Mouse (Mus musculus): ENCODE results near the gene Smim22. TPM values are rescaled to one million over a fixed set of nuclear protein-coding genes. Genes with fewer than 3 reads are reported as not detected.

Gene Smim22
- total RNA-seq (2021): not detected

DNA sequence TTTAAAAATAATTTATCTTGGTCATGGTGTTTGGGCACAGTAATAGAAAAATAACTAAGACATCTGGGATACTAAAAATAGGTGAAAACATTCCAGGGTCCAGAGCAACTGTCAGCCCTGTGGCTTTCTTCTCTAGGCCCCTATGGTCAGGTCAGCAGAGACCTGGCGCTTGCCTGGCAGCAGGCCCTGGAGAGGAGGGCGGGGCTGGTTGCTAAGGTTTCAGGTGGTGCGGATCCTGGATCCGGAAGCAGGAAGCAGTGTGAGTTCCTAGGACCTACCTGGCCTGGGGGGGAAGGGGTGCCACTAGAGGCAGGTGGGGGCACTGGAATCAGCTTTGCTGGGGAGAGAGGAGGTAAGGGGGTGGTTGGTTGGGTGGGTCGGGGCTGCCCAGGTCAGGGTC is at the start of gene Smim22:
TSS of gene Smim22 (plus strand) at position 222 of the 400 bp plus-strand sequence.
- intact Hi-C loops (cut with DNase I): no loop called here

DNA sequence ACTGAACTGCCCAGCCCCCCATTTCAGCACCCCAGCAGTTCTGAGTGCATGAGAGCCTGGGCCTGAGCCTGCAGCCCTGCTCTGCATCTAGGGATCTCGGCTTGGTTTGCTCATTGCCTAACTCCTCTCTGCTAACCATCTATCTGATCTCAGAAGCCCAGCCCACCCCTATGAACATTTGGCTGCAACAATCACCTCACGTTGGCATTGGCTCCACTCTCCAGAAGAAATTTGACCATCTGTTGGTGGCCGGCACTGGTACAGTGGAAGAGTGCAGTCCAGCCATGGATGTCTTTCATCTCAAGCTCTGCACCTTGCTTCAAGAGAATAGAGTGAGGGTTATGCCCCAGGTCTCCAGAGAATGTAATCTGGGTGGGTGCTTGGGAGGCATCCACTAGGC is 49.6 kb upstream of the Smim22 start:
- intact Hi-C loops (cut with DNase I): no loop called here

More for the DNA sequence above, at the start of gene Smim22:
- no peak for DNase-seq (ENCODE audit: extremely low spot score in 1 of 2, low spot score in 2 of 2)

DNA sequence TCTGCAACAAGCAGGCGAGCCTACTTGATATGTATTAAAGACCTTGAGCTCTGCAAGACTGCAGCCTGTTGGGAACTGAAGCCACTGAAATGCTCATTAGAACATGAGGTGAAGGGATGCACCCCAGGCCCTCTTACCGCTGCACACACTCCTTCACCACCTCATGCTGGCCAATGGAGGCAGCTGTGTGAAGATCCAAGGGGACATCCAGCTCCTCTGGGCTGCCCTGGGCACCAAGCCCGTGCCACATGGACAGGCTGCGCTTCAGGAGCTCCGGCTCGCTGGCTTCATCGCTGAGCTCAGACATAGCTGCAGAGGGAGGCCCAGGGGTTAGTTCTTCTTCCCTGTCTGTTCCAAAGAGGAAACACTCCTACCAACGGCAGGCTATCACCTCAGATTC is 46.8 kb upstream of the Smim22 start:
- intact Hi-C loops (cut with DNase I): loop anchor here (5.0 kb wide), 1 partner anchor 52 kb away; the partner anchor contains the start of gene Rogdi
- no peak for DNase-seq (ENCODE audit: extremely low spot score in 1 of 2, low spot score in 2 of 2)

More for the DNA sequence above, 49.6 kb upstream of the Smim22 start:
- no peak for DNase-seq (ENCODE audit: extremely low spot score in 1 of 2, low spot score in 2 of 2)

- no peak for DNase-seq (ENCODE audit: extremely low spot score in 1 of 2, low spot score in 2 of 2)
- intact Hi-C loops (cut with DNase I): loop anchor here (5.0 kb wide), 1 partner anchor 49 kb away; the partner anchor contains the start of gene Rogdi
These were observed 43.7 kb upstream of the Smim22 start for GRCm38 (mm10) chr16:4963346-4963745.

DNA sequence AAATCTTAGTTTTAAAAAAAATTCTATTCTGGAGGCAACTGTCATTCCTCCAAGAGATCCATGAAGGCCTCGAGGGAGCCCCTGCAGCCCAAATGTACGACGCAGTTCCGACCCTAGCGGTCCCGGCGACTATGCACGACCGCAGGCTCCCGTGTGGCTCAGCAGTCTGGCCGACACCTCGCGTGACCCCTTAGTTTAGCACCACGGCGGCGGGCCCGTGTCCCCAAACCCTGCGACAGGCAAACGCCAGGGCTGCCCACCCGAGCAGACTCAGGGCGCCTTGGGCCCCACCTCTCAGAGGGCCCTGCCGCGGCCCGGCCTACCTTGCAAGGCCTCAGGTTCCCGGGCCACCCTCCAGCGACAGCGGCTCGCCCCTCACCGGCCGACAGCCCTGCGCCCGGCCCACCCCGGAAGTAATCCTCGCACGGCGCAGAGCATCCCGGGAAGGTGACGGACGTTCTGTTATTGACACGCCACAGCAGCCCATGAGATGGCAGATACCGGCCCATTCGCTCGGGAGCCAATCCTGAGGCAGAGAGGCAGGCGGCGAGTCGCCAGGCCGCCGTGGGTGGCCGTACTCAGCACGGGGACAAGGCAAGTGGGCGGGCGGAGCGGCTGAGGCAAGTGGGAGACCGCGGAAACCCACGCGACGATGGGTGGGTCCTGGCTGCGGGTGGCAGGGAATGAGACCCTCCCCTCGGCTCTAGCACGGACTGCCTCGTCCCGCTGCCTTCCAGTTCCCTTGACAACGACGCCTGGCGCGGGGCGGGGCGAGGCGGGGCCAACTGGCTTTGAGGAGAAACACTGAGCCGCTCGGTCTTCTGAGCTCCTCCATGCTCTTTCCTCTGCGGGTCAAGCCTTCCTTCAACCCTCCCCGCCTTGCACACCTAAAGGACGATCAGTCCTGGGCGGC is 43.0 kb upstream of the Smim22 start, which contains the start of gene Anks3:
TSS of gene Anks3 (minus strand) at position 409 of the 913 bp plus-strand sequence.
- DNase-seq (ENCODE audit: extremely low spot score in 1 of 2, low spot score in 2 of 2): peak; percentile 99 to 100
- intact Hi-C loops (cut with DNase I): loop anchor here (5.0 kb wide), 1 partner anchor 48 kb away; the partner anchor contains the start of gene Rogdi

DNA sequence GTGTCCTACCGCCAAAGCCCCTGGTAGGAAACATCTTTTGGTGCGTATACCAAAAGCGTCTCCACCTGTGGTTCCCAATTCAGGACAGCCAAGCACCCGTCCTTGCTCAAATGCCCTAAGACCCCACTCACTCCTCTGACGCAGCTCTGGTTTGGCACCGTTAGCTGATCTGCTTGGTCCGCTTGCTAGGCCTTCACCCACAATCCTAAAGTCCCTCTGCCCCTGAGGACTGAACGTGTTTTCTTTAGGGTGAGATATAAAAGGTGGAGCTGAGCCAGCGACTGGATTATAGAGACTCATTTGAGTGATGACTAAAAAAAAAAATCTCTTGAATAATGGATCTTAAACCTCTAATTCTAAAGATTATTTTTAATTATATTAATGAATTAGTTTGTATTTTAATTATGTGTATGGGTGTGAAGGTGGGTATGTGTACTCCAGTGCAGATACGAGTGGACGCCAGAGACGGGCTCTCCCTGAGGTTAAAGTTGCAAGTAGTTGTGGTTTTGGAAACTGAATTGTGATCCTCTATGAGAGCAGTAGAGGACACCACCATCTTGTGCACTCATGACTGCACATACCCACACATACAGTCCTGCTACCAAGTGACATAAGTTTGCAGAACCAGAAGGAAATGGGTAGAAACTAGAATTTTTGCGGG is 42.2 kb upstream of the Smim22 start:
- DNase-seq (ENCODE audit: extremely low spot score in 1 of 2, low spot score in 2 of 2): no peak
- intact Hi-C loops (cut with DNase I): loop anchor here (5.0 kb wide), 1 partner anchor 47 kb away; the partner anchor contains the start of gene Rogdi

GRCm38 (mm10) chr16:4965392-4966129 is 41.5 kb upstream of the Smim22 start:
- no peak for DNase-seq (ENCODE audit: extremely low spot score in 1 of 2, low spot score in 2 of 2)
- intact Hi-C loops (cut with DNase I): no loop called here

DNA sequence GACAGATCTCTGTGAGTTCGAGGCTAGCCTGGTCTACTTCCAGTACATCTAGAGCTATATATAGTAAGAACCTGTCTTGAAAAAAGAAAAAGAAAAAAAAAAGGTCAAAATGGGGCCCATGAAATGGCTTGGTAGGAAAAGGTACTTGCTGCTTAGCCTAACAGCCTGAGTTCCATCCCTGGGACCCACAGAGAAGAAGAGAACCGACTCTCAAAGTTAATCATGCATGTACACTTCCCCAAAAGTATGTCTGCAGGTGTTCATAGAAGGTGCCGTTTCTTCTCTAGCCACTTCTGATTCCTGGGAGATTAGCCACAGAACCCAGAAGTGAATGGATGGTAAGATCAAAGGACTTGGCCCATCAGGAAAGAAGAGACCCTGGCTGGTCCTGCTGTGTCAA is 38.7 kb upstream of the Smim22 start:
- intact Hi-C loops (cut with DNase I): no loop called here

GRCm38 (mm10) chr16:4969055-4969843 is 37.8 kb upstream of the Smim22 start:
- no peak for DNase-seq (ENCODE audit: extremely low spot score in 1 of 2, low spot score in 2 of 2)
- intact Hi-C loops (cut with DNase I): no loop called here

More for the DNA sequence above, 38.7 kb upstream of the Smim22 start:
- no peak for DNase-seq (ENCODE audit: extremely low spot score in 1 of 2, low spot score in 2 of 2)

DNA sequence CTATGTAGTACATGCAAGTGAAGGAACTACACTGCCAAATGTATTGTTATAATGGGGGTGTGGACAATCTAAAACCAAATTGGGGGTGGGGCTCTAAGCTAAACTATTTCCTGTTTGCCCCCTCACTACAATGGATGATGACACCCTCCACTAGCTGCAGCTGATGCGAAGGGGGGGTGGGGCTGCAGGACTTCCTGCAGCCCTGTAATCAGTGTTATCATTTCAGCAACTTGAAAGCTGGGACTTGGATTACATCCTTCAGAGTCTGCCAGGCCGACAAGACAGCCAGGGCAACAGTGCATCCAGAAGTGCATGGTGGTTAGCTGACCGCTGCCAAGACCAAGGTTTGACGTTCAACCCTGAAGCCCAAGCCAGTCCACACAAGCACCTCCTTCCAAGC is 35.5 kb upstream of the Smim22 start:
- DNase-seq (ENCODE audit: extremely low spot score in 1 of 2, low spot score in 2 of 2): peak in 1 of 2 experiments; percentile 66
- intact Hi-C loops (cut with DNase I): no loop called here

- DNase-seq (ENCODE audit: extremely low spot score in 1 of 2, low spot score in 2 of 2): no peak
- intact Hi-C loops (cut with DNase I): no loop called here
These were observed 32.6 kb upstream of the Smim22 start for GRCm38 (mm10) chr16:4974521-4974920.

DNA sequence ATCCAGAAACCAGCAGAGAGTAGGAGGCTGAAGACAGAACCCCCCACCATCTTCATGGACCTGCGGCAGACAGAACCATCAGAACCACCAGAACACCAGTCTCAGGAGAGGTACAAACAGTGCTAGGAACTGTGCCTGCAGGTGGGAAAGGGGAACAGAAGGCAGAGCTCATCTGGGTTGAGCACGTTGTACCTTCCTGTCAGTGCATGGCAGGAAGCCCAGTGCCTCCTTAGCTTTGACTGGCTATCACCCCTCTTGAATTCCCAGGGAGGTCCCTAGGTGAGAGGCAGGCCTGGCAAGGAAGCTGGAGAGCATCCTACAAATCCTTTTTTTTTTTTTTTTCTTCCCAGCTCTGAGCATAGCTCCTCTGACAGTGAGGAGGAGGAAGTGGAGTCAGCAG is 30.9 kb upstream of the Smim22 start:
- no peak for DNase-seq (ENCODE audit: extremely low spot score in 1 of 2, low spot score in 2 of 2)
- intact Hi-C loops (cut with DNase I): loop anchor here (5.0 kb wide), 1 partner anchor 171 kb away; the partner anchor contains the start of gene Sec14l5

- intact Hi-C loops (cut with DNase I): loop anchor here (5.0 kb wide), 1 partner anchor 169 kb away; the partner anchor contains the start of gene Sec14l5
- DNase-seq (ENCODE audit: extremely low spot score in 1 of 2, low spot score in 2 of 2): peak in 1 of 2 experiments; percentile 50
These were observed 28.6 kb upstream of the Smim22 start for GRCm38 (mm10) chr16:4978275-4979051.

GRCm38 (mm10) chr16:4979755-4980380 is 27.2 kb upstream of the Smim22 start:
- intact Hi-C loops (cut with DNase I): loop anchor here (5.0 kb wide), 1 partner anchor 167 kb away; the partner anchor contains the start of gene Sec14l5
- no peak for DNase-seq (ENCODE audit: extremely low spot score in 1 of 2, low spot score in 2 of 2)

GRCm38 (mm10) chr16:4984717-4985116 is 22.4 kb upstream of the Smim22 start:
- DNase-seq (ENCODE audit: extremely low spot score in 1 of 2, low spot score in 2 of 2): no peak
- intact Hi-C loops (cut with DNase I): no loop called here

- DNase-seq (ENCODE audit: extremely low spot score in 1 of 2, low spot score in 2 of 2): no peak
- intact Hi-C loops (cut with DNase I): no loop called here
These were observed 13.8 kb upstream of the Smim22 start for GRCm38 (mm10) chr16:4993276-4993675.

DNA sequence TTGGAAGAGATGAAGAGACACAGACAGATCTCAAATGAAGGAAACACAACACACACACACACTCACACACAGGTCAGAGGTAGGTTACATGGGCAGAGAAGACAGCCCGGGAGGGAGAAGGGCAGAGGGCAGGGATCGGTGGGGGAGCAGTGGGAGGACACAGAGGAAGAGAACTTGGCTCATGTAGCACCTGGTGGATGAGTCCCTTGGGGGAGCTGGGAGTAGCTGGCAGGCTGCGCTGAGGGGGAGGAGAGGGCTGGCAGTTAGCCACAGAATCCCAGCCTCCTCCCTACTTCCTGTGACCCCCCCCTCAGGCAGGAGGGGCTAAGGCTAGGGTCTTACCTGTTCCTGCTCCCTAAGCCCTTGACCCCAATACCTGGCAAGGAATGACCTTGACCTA is 9.5 kb upstream of the Smim22 start, which contains the start of gene Sept12:
TSS of gene Sept12 (minus strand) at position 300 of the 400 bp plus-strand sequence.
- intact Hi-C loops (cut with DNase I): no loop called here
- no peak for DNase-seq (ENCODE audit: extremely low spot score in 1 of 2, low spot score in 2 of 2)
